Mouse (Mus musculus) erythroid progenitor cell, adult 5-6 weeks (primary cell): ENCODE measurements around the gene Dnmt1. TPM values are rescaled to one million over a fixed set of nuclear protein-coding genes. Genes with fewer than 3 reads are reported as not detected.
A peak's percentile ranks its signal among the peaks of the same experiment; 100 is the strongest.

ENCODE experiments used
- ATAC-seq: replicated peaks from 2 replicates; pipeline ENCODE4 v1.8.0; 2016; ENCODE audit warnings: moderate number of reproducible peaks, mild to moderate bottlenecking, moderate TSS enrichment, inconsistent platforms; ENCODE audit not compliant: poor library complexity, low FRiP score, severe bottlenecking
- total RNA-seq, 2 experiments: library from RNA; stranded (forward) in 1 of 2; stranded (reverse) in 1 of 2; fragments of 150-400 nt in 1 of 2; fragments of 186-747, 209-891 nt in 1 of 2; gene quantifications; 2 replicates each; pipeline versions ENCODE4 v1.2.3 to v1.2.4; 2015 to 2017; ENCODE audit warnings: low replicate concordance in 2 of 2

The Dnmt1 gene
- total RNA-seq, 2 experiments from 2014 or later: 122 to 217 TPM

- no peak for ATAC-seq
These were observed 70.2 kb downstream of the Dnmt1 start for GRCm38 (mm10) chr9:20889185-20890141.

DNA sequence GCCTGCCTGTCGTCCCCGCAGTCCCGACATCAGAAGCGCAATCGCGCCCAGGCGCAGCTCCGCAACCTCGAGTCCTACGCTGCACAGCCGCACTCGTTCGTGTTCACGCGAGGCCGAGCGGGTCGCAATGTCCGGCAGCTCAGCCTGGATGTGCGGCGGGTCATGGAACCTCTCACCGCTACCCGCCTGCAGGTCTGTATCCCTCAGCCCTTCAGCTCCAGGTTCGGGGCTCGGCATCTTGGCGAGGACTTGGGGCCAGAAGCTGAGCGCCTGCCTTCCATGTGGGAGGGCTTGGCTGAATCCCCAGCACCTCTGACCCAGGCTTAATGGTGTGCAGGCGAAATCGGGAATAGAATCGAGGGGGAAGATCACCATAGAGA, 71.3 kb downstream of the Dnmt1 start:
- no peak for ATAC-seq

DNA sequence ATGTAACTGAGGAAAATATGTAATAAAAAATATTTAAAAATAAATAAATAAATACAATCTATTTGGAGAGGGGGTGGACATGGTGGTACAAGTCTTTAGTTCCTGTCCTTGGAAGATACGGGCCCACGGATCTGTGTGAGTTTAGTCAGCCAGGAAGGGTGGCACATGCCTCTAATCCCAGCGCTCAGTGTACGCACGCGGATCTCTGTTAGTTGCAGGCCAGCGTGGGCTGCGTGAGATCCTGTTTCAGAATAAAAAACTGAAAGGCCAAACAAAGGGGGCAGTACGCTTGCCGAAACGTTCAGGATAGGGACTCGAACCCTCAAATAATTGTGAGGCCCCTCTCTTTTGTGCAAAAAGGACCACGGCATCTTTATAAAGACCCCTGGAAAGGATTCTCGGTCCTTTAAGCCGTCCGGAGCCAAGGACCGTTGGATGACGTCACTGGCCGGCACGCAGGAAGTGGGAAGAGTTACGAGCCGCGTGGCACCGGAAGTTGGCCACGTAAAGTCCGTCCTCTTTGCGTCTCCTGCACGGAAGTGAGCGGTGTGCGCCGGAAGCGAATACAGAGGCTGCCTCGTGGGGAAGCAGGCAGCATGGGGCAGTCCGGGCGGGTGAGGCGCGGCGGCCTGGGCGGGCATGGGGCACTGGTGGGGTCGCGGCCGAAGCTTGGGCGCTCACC, 71.8 kb downstream of the Dnmt1 start, which contains the start of gene Ppan:
TSS of gene Ppan (plus strand) at position 472 of the 682 bp plus-strand sequence.
- peak; percentile 100 for ATAC-seq

- ATAC-seq: no peak
These were observed 72.5 kb downstream of the Dnmt1 start for GRCm38 (mm10) chr9:20887191-20887590.

- ATAC-seq: no peak
These were observed 73.1 kb downstream of the Dnmt1 start for GRCm38 (mm10) chr9:20886563-20886962.

GRCm38 (mm10) chr9:20879097-20879792, 80.4 kb downstream of the Dnmt1 start, which contains the start of gene Angptl6:
TSS of gene Angptl6 (minus strand) at chr9:20879727.
- no peak for ATAC-seq

DNA sequence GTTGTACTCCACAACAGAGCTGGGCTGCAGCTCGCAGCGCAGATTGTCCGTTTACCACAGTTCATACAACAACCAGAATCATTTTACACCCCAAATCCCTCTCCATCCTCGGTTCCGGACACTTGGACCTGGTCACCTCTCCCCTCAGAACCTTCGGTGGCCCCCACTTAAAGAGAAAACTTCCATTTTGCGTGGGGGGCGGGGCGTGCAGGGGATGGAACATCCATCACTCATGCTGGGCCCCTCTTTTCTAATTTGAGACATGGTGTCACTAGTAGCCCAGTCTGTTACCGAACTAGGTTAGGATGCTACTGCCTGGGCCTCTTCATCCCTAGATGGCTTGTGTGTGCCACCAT, 81.0 kb downstream of the Dnmt1 start:
- no peak for ATAC-seq

GRCm38 (mm10) chr9:20878041-20878709, 81.5 kb downstream of the Dnmt1 start:
- ATAC-seq: peak; percentile 92

DNA sequence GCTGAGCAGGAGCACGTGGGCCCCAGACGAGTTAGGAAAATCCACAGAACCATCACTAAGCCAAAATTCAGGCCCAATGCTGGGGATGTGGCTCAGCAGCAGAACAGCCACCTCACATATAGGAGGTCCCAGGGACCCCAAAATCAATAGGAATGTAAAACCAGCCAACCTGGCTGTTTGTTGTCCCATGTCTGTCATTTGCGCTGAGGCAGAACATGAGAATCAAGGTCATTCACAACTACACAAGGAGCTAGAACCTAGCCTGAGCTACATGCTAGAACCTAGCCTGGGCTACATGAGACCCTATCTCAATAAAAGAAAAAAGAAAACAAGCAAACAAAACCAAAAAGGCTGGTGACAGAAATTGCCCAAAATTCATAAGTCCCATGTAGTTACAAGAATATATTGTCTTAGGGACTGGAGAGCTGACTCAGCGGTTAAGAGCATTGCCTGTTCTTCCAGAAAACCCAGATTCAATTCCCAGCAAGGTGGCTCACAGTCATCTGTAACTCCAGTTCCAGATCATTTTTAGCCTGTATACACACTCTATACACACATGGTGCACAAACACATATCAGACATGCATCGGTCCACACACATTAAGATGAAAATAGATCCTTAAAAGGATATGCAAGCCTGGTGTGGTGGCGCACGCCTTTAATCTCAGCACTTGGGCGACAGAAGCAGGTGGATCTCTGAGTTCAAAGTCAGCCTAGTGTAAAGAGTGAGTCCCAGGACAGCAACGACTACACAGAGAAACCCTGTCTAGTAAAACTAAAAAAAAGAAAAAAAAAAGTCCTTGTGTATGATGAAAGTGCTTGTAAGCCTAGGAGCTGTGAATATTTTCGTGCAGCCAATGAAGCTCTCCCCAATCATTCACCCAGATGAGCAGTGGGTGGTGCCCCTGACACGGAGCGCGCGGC, 82.3 kb downstream of the Dnmt1 start:
- no peak for ATAC-seq

DNA sequence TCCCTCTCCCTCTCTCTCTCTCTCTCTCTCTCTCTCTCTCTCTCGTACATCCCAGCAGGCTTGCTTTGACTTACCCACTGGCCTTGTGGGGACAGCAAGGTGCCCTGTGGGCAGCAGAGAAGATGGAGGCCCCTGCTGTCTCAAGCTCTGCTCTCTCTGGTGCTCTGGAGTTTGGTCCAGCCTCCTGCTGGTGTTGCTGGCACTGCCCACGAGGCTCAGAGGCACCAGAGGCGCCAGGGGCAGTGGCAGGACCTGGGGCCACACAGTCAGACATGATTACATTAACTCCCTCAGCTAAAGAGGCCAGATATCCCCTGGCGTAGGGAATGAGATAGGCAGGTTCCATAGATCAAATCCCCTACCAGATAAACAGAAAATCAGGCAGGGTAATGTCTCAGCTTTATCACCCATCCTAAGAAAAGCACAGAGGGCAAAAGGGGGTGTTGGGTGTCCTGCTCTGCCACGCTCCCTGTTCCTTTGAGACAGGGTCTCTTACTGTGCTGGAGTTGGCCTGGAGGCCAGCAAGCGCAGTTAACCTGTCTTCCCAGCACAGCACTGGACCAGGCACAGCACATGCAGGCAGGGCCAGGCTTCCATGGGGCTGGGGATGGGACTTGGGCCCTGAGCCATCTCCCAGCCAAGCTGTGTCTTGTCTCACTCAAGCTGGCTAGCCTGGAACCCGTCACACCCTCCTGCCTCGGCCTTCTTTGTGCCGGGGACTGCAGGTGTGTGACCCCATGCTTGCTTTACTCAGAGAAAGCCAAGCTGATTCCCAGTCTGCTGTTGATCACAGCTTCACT, 83.2 kb downstream of the Dnmt1 start:
- ATAC-seq: no peak

GRCm38 (mm10) chr9:20875021-20875790, 84.5 kb downstream of the Dnmt1 start:
- ATAC-seq: no peak

- no peak for ATAC-seq
These were observed 86.2 kb downstream of the Dnmt1 start for GRCm38 (mm10) chr9:20873521-20873920.

DNA sequence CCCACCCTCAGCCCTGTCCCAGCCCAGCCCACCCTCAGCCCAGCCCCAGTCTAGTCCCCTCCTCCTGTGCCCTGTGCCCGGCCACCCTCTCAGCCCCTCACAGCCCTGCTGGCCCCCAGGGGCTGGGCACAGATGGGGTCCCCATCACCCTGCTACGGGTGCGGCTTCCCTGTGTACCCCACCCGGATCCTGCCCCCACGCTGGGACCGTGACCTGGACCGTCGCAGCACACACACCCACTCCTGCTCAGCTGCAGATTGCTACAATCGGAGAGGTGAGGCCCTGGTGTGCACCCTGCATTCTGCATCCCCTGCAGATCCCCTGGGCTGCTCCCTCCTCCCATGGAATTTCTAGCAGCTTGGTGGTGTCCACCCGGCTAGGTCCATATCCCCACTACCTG, 86.7 kb downstream of the Dnmt1 start:
- ATAC-seq: no peak

- ATAC-seq: no peak
These were observed 89.2 kb downstream of the Dnmt1 start for GRCm38 (mm10) chr9:20870211-20871173.

DNA sequence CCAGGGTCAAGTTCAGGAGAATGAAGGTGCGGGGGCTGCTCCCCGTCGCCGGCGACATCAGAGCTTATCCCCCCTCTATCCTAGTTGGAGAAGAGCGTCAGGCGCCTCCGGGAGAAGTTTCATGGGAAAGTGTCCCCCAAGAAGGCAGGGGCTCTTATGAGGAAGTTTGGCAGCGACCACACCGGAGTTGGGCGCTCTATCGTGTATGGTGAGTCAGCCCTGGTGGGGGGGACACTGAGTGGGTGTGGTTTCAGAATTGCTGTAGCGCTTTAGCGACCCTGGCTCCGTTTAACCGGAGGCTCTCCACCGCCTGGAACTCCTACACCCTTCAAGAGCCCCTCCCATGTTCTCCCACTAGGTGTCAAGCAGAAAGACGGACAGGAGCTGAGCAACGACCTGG, 90.4 kb downstream of the Dnmt1 start:
- ATAC-seq: no peak

DNA sequence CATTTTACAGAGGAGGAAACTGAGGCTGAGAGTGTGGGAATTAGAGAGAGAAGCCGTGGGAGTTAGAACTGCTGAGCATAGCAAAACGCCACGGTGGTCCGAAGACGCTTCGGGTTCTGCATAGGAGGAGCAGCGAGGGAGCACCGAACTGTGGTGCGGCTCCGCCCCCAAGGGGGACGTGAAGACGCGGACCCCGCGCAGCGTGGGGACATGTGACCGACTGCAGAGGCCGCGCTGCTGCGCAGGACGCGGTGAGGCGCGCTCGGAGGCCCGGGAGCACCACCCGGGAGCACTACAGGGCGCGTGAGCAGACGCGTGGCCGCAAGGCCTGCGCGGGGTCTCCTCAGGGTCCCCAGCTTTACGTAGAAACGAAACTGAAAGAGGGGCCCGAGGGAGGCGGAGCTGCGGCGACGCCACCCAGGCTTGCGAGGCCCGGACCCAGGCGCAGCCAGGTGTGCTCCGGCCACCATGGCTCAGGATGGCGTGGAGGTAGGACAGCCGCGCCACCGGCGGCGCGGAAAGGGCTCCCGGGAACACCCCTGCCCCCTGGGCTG, 91.2 kb downstream of the Dnmt1 start, which contains the start of gene A230050P20Rik:
TSS of gene A230050P20Rik (plus strand) at position 195 of the 554 bp plus-strand sequence.
- no peak for ATAC-seq
